Mouse (Mus musculus): Measurements from ENCODE around the gene 5530400C23Rik. TPM values are rescaled to one million over a fixed set of nuclear protein-coding genes. Genes with fewer than 3 reads are reported as not detected.
"Not testable (repeated sequence)": the region's sequence is repeated elsewhere in the genome, so short reads cannot be mapped to it uniquely, and the experiment has no call there.

The 5530400C23Rik gene
- total RNA-seq (2012; rRNA removed) (not detected in 2 replicates), polyA plus RNA-seq (2012; ENCODE audit: insufficient read depth in 1 of 2, insufficient read length in 2 of 2, low read depth in 1 of 2, low replicate concordance in 2 of 2, missing spikeins in 1 of 2) (not detected)

GRCm38 (mm10) chr6:133291916-133292315, at the start of gene 5530400C23Rik:
Gene 5530400C23Rik (plus strand): TSS chr6:133292216.
- not testable (repeated sequence) for H3K4me3 ChIP-seq (ENCODE audit: control insufficient read depth in 1 of 2, insufficient read depth in 1 of 2, low read depth in 2 of 2, low read length in 2 of 2); H3K27ac ChIP-seq (ENCODE audit: control insufficient read depth, low read depth, low read length); H3K9ac ChIP-seq (ENCODE audit: control insufficient read depth, low read depth, low read length, poor library complexity, severe bottlenecking); DNase-seq (ENCODE audit: low read depth, low spot score); H3K27me3 ChIP-seq (ENCODE audit: control insufficient read depth in 1 of 2, insufficient read depth in 2 of 2, low read length in 2 of 2); H3K9me3 ChIP-seq (replicated peaks; ENCODE audit: insufficient read depth, low read length); H3K36me3 ChIP-seq (ENCODE audit: control insufficient read depth in 1 of 2, insufficient read depth in 2 of 2, low read length in 2 of 2); H3K79me2 ChIP-seq (ENCODE audit: control insufficient read depth, insufficient read depth, low read length, poor library complexity); H3K4me1 ChIP-seq (ENCODE audit: control insufficient read depth in 1 of 2, insufficient read depth in 2 of 2, low read length in 2 of 2)

GRCm38 (mm10) chr6:133305952-133306715, 14.1 kb downstream of the 5530400C23Rik start:
- DNase-seq (ENCODE audit: low read depth, low spot score): no peak
- H3K27me3 ChIP-seq (ENCODE audit: control insufficient read depth in 1 of 2, insufficient read depth in 2 of 2, low read length in 2 of 2): no peaks in the 10 kb centered on the region
- no peaks in the 10 kb centered on the region for H3K36me3 ChIP-seq (ENCODE audit: control insufficient read depth in 1 of 2, insufficient read depth in 2 of 2, low read length in 2 of 2)
- no peaks in the 10 kb centered on the region for H3K9me3 ChIP-seq (replicated peaks; ENCODE audit: insufficient read depth, low read length)
- H3K4me1 ChIP-seq (ENCODE audit: control insufficient read depth in 1 of 2, insufficient read depth in 2 of 2, low read length in 2 of 2): no peaks in the 10 kb centered on the region
- TF ChIP-seq MXI1 (IDR thresholded peaks at IDR 0.05; ENCODE audit: low read depth, low read length): no peak
- no peak overlapping the region for H3K27ac ChIP-seq (ENCODE audit: control insufficient read depth, low read depth, low read length)
- no peaks in the 10 kb centered on the region for H3K79me2 ChIP-seq (ENCODE audit: control insufficient read depth, insufficient read depth, low read length, poor library complexity)
- no peak overlapping the region for H3K9ac ChIP-seq (ENCODE audit: control insufficient read depth, low read depth, low read length, poor library complexity, severe bottlenecking)
- H3K4me3 ChIP-seq (ENCODE audit: control insufficient read depth in 1 of 2, insufficient read depth in 1 of 2, low read depth in 2 of 2, low read length in 2 of 2): no peak overlapping the region

GRCm38 (mm10) chr6:133313896-133314295, 21.9 kb downstream of the 5530400C23Rik start:
- not testable (repeated sequence) for H3K4me3 ChIP-seq (ENCODE audit: control insufficient read depth in 1 of 2, insufficient read depth in 1 of 2, low read depth in 2 of 2, low read length in 2 of 2); H3K9me3 ChIP-seq (replicated peaks; ENCODE audit: insufficient read depth, low read length); H3K79me2 ChIP-seq (ENCODE audit: control insufficient read depth, insufficient read depth, low read length, poor library complexity); H3K27me3 ChIP-seq (ENCODE audit: control insufficient read depth in 1 of 2, insufficient read depth in 2 of 2, low read length in 2 of 2); H3K27ac ChIP-seq (ENCODE audit: control insufficient read depth, low read depth, low read length); H3K36me3 ChIP-seq (ENCODE audit: control insufficient read depth in 1 of 2, insufficient read depth in 2 of 2, low read length in 2 of 2); DNase-seq (ENCODE audit: low read depth, low spot score); H3K4me1 ChIP-seq (ENCODE audit: control insufficient read depth in 1 of 2, insufficient read depth in 2 of 2, low read length in 2 of 2); H3K9ac ChIP-seq (ENCODE audit: control insufficient read depth, low read depth, low read length, poor library complexity, severe bottlenecking)

- Histone ChIP-seq H3K9me3 (replicated peaks; ENCODE audit: insufficient read depth, low read length) (no peaks in the 10 kb centered on the region), H3K36me3 (ENCODE audit: control insufficient read depth in 1 of 2, insufficient read depth in 2 of 2, low read length in 2 of 2) (no peaks in the 10 kb centered on the region), H3K27me3 (ENCODE audit: control insufficient read depth in 1 of 2, insufficient read depth in 2 of 2, low read length in 2 of 2) (no peaks in the 10 kb centered on the region), H3K4me3 (ENCODE audit: control insufficient read depth in 1 of 2, insufficient read depth in 1 of 2, low read depth in 2 of 2, low read length in 2 of 2) (no peak overlapping the region), H3K4me1 (ENCODE audit: control insufficient read depth in 1 of 2, insufficient read depth in 2 of 2, low read length in 2 of 2) (no peaks in the 10 kb centered on the region), H3K27ac (ENCODE audit: control insufficient read depth, low read depth, low read length) (no peak overlapping the region), H3K79me2 (ENCODE audit: control insufficient read depth, insufficient read depth, low read length, poor library complexity) (no peaks in the 10 kb centered on the region), H3K9ac (ENCODE audit: control insufficient read depth, low read depth, low read length, poor library complexity, severe bottlenecking) (no peak overlapping the region)
- peak; percentile 6 for DNase-seq (ENCODE audit: low read depth, low spot score)
- TF ChIP-seq ZC3H11A (IDR thresholded peaks at IDR 0.05; ENCODE audit: low read depth, low read length) (peak; percentile 29; the same call in 1 of the 2 replicates), CHD2 (IDR thresholded peaks at IDR 0.05; ENCODE audit: low read length) (no peak), CTCF (IDR thresholded peaks at IDR 0.05 in 2 of 3, conservative IDR thresholded peaks at IDR 0.05 in 1 of 3; ENCODE audit: control insufficient read depth in 1 of 3, insufficient read depth in 1 of 3, low read depth in 2 of 3, low read length in 3 of 3, poor library complexity in 1 of 3, severe bottlenecking in 1 of 3) (peak in 1 of 3 experiments; percentile 39; a peak in 2 of 6 replicates), USF1 (IDR thresholded peaks at IDR 0.05; ENCODE audit: low read depth, low read length) (no peak), SMC3 (IDR thresholded peaks at IDR 0.05; ENCODE audit: low read depth, low read length) (peak; percentile 46), RAD21 (IDR thresholded peaks at IDR 0.05; ENCODE audit: low read depth, low read length) (peak; percentile 48)
Measured at GRCm38 (mm10) chr6:133338535-133338934, 46.5 kb downstream of the 5530400C23Rik start.

Measured in MEL (cell line).